Mouse (Mus musculus) olfactory bulb, adult 2 months (tissue): ENCODE measurements at regions not wholly inside any gene's neighbourhood (a gene's known extent, or its start where the extent isn't known, plus 50 kb on each side); places are given as distances from the start of the nearest gene placed in this dataset.

Experiments used
- H3K27ac ChIP-seq: fragments of 200-500 bp; 2 replicates; pipeline ENCODE4 v1.5.1; 2012; ENCODE audit warnings: low read depth, low read length; ENCODE audit not compliant: insufficient read depth
- H3K4me1 ChIP-seq: fragments of 200-500 bp; 2 replicates; pipeline ENCODE4 v1.6.1; 2012; ENCODE audit warnings: low read length; ENCODE audit not compliant: control insufficient read depth, insufficient read depth
- H3K4me3 ChIP-seq: fragments of 200-500 bp; 2 replicates; pipeline ENCODE4 v1.5.1; 2012; ENCODE audit warnings: mild to moderate bottlenecking, low read depth, low read length, moderate library complexity; ENCODE audit not compliant: insufficient read depth
- CTCF ChIP-seq: fragments of 200-500 bp; IDR thresholded peaks from 2 replicates; pipeline ENCODE4 v1.5.1; 2012; ENCODE audit warnings: low read depth, mild to moderate bottlenecking, low read length, moderate library complexity; ENCODE audit not compliant: insufficient read depth
- POLR2A ChIP-seq: fragments of 200-500 bp; IDR thresholded peaks from 2 replicates; pipeline ENCODE4 v1.6.1; 2012; ENCODE audit warnings: mild to moderate bottlenecking, low read depth, low read length, moderate library complexity; ENCODE audit not compliant: insufficient read depth
- WGBS: fragments of 180-500 bp; shearing (Covaris S2); methylation state at CpG from one replicate; pipeline ENCODE4 v1.1.7; 2018; 5-methylcytosine and 5-hydroxymethylcytosine counted together

DNA sequence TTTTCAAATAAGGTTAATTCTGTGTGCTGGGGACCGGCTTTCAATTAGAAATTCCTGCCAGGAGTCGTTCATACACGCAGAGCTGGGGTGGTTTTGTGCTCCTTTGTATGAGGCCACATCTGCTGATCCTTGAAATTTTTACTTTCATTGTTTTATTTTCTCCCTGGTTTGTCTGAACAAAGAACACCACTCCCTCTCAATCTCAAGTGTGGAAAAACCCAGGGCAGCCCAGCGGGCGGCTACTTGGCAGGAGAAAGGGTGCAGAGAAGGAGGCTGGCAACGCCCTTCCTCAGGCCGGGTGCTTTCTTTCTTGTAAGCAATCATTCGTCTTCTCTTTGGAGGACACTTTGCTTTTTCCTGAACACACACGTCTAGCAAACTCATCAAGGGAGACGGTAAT, 79.4 kb upstream of the Btg3 start:
- TF ChIP-seq POLR2A: no peak
- no peak for TF ChIP-seq CTCF
- Histone ChIP-seq H3K27ac (no peak overlapping the region), H3K4me3 (no peak overlapping the region), H3K4me1 (no peaks in the 10 kb centered on the region)
- WGBS: 50% methylated on average over 10 of the region's 10 CpGs

DNA sequence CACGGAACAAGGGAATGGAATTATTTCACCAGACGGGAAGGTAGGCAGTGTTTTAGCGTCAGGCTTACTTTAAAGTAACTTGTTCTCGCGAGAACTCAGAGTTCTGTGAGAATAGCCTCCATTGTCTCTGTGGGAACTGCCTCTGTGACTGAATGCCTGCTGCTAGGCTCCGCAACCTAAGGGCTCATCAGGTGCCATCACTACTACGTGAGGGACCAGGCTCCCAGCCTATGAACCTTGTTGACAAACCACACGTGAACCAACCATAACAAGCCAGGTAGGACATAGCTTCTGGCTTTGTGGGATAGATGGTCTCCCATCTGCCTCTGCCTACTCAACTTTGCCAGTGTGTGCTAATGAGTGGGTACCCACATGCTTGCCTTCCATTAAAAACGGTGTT, 77.5 kb upstream of the Btg3 start:
- H3K27ac ChIP-seq: no peak overlapping the region
- H3K4me3 ChIP-seq: no peak overlapping the region
- H3K4me1 ChIP-seq: no peaks in the 10 kb centered on the region
- WGBS: 94% methylated on average over 9 of the region's 9 CpGs
- TF ChIP-seq POLR2A: no peak
- no peak for TF ChIP-seq CTCF

DNA sequence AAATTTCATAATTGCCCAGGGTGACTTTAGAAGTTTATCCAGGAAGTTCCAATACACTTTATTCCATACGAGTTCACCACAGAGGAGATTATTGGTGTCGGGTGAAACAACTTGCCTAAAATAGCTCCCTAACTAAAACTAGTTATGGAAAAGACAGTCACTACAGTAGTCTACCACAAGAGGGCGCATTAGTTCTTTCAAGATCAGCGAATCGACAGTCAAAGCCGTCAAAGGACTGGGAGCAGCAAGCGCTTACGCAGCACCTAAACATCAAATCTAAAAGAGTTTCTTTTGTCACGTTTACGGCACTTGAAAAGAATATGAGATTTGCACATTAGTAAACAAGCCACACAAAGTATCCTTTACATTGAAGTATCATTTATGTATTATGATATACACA, 75.3 kb upstream of the Btg3 start:
- TF ChIP-seq CTCF (no peak), POLR2A (no peak)
- WGBS: 2% methylated on average over 10 of the region's 10 CpGs
- no peak overlapping the region for H3K4me3 ChIP-seq
- no peaks in the 10 kb centered on the region for H3K4me1 ChIP-seq
- H3K27ac ChIP-seq: no peak overlapping the region

DNA sequence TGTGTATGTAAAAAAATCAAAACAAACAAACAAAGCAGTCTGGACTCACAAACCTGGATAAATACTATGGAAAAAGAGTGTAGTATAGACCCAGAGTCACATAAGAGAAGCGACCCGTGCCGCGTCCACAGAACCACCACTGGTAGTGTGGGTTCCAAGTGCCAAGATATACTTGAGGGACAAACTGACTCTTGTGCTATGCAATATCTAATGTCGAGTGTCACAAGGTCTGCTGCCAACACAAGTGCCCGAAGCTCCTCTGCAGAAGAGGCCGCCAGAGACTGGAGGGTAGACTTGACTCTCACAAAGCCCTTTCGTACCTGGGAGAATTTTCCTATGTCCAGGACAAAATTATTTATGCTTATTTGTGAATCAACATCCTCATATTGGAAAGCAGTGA, 74.8 kb upstream of the Btg3 start:
- no peaks in the 10 kb centered on the region for H3K4me1 ChIP-seq
- no peak for TF ChIP-seq CTCF
- TF ChIP-seq POLR2A: no peak
- H3K4me3 ChIP-seq: no peak overlapping the region
- no peak overlapping the region for H3K27ac ChIP-seq
- 80% methylated on average over 8 of the region's 8 CpGs for WGBS

DNA sequence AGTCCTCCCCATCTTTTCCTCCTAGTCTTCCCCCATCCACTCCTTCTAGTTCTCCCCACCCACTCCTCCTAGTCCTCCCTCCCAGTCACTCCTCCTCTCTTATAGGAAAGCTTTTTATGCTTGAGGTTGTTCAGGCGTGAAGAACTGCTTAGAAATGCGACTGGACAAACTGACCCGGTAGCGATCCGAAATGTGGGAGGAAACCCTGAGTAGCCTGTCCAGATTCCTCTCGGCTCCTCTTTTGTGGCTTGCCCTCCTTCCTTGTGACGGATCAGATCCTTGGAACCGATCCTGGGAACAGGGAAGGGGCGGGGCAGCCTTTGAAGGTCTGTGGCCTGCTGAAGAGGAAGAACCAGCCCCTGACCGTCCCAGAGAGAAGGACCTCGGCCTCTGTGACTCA, 74.3 kb upstream of the Btg3 start:
- WGBS: 37% methylated on average over 11 of the region's 11 CpGs
- Histone ChIP-seq H3K4me1 (no peaks in the 10 kb centered on the region), H3K4me3 (no peak overlapping the region), H3K27ac (no peak overlapping the region)
- no peak for TF ChIP-seq CTCF
- TF ChIP-seq POLR2A: no peak

DNA sequence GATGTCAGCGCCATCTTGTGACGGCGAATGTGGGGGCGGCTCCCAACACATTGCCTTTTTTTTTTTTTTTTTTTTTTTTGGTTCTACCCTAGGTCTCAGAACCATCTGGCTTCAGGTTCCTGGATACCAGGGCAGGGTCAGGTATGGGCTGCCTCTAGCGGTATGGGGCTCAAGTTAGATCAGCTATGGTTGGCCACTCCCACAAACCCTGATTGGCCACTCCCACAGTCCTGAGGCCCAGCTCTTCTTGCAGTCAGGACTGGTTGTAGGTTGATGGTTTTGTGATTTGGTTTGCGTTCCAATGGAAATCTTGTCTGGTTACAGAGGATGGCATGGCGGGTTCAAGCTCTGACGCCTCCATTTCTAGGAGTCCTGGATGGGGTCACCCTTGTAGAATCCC, 72.2 kb upstream of the Btg3 start:
- TF ChIP-seq POLR2A (no peak), CTCF (no peak)

DNA sequence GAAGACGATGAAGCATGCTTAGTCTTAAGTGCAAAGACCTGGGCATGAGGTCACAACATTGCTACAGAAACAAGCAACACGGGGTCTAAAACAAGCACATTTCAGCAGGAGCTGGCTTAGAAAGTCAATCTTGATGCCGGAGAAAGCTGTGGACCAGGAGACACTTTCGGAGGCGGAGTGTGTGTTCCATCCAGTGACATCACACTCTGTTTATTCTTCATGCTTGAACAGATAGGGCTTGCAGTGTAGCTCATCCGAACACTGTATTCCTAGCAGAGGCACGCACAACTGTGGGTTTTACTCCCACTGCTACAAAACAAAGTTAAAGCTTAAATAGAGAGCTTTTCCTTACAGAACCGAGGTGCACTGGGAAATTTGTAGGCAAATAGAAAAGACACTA, 66.3 kb upstream of the Btg3 start:
- no peak overlapping the region for H3K4me3 ChIP-seq
- H3K27ac ChIP-seq: no peak overlapping the region
- WGBS: 50% methylated on average over 8 of the region's 8 CpGs

More for the DNA sequence above, 72.2 kb upstream of the Btg3 start:
- H3K27ac ChIP-seq: no peak overlapping the region
- no peaks in the 10 kb centered on the region for H3K4me1 ChIP-seq
- WGBS: 98% methylated on average over 8 of the region's 8 CpGs
- H3K4me3 ChIP-seq: no peak overlapping the region

DNA sequence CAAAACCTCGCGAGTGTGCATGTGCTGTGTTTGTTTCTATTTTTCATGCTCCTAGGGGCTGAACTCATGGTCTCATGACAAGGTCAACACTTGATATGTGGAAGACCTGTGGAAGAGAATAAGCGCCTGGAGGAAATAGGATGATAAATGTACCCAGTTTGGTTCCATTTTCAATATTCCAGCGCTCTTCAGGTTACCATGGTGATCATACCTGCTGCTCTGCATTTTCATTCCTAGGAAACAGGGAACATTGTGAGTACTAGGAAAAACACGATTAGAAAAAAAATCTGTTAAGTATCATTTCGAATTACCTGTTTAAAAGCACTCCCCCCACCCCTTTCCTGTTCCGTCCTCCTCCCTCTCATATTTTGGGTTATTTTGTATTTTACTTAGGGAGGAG, 65.8 kb upstream of the Btg3 start:
- H3K27ac ChIP-seq: no peak overlapping the region
- no peaks in the 10 kb centered on the region for H3K4me1 ChIP-seq
- WGBS: 75% methylated on average over 7 of the region's 7 CpGs
- H3K4me3 ChIP-seq: no peak overlapping the region
- no peak for TF ChIP-seq POLR2A
- no peak for TF ChIP-seq CTCF

More for the DNA sequence above, 66.3 kb upstream of the Btg3 start:
- no peak for TF ChIP-seq POLR2A
- no peaks in the 10 kb centered on the region for H3K4me1 ChIP-seq

DNA sequence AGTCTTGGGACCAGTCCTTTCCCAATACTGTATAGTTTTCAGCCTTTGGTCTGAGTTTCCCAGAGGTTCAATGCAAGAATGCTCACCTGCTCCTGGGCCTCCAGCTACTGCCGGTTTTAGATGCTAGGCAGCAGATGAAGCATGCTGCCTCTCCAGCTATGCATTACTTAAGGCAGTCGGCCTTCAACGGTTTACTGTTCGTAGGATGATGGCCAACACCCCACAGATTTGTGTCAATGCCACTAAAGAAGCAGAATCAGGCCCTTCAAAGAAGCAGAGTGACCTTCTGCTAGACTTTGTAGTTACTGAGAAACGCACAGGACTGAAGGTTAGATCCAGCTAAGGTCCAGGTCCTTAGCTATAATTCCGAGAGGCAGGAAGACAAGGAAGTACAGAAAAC, 65.0 kb upstream of the Btg3 start:
- no peaks in the 10 kb centered on the region for H3K4me1 ChIP-seq
- whole genome bisulfite sequencing: 91% methylated on average over 6 of the region's 6 CpGs
- H3K4me3 ChIP-seq: no peak overlapping the region
- H3K27ac ChIP-seq: no peak overlapping the region
- TF ChIP-seq CTCF (no peak), POLR2A (no peak)

DNA sequence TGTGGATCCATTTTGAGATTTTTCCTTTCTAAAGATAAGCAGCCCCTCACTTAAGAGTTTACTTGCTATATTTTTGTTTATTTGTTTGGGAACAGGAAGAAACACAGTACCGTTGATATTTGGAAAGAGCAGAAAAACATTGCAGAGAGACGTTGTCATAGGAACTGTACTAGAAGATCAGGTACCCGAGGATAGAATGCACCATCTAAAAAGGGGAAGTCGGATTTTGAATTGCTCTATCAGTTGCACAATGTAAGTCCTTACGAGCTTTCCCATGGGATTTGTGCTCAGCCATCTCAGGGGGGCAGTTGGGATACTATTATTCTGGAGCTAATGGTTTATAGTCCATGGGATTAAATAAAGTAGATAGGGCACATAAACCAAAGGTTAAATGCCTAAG, 58.7 kb upstream of the Btg3 start:
- H3K4me3 ChIP-seq: no peak overlapping the region
- no peaks in the 10 kb centered on the region for H3K4me1 ChIP-seq
- WGBS: 65% methylated on average over 5 of the region's 5 CpGs
- H3K27ac ChIP-seq: no peak overlapping the region
- TF ChIP-seq POLR2A (no peak), CTCF (no peak)
